23 mouse cellular contexts compared by ENCODE assay signal in the genomic region with DNA sequence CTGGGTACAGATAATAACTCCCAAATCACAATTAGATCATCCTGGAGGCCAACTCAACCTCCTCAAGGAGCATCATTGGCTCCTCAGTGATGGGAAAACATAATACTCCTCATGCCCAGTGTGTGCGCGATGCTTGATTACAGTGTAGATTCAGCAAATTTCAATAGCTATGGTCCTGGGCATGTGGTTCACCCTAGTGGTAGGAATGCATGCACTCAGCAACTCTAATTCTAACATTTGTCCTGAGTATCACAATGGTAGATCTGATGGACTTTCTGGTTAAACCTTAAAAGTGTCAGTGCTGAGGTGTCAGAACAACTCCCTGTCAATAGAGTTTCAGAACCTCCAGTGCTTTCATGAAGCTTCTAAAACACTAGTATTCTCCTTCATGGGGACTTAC.
DNase-seq lines count a peak whose midpoint lies in the region; ATAC-seq and TF ChIP-seq lines count a peak whose summit lies in the region.
"Had no signal": no experiment of that assay in that cellular context is flagged by ENCODE, and none has a peak within 500 bp of the region (broad histone marks: within the 10 kb centered on the region; RNA-seq: fewer than 3 reads in every experiment).

No protein-coding gene starts in this region.

- H3K9me3 ChIP-seq in lung, postnatal 0 days (ENCODE audit: low read length): no peaks in the 10 kb centered on the region
- H3K9me3 ChIP-seq: forebrain, embryonic 10.5 days; heart, embryonic 15.5 days; kidney, embryonic 15.5 days; limb, embryonic 13.5 days; liver, embryonic 15.5 days; megakaryocyte, embryonic 14.5 days; neural tube, embryonic 13.5 days had no signal

- 80% methylated on average over 2 of the region's 2 CpGs for WGBS in kidney, adult 2 months
- 85% methylated on average over 2 of the region's 2 CpGs for WGBS in lung, postnatal 0 days

- no peak for TF ChIP-seq POLR2A in kidney, adult 2 months (IDR thresholded peaks at IDR 0.05; ENCODE audit: low read depth, low read length)

- H3K4me1 ChIP-seq in kidney, adult 2 months (ENCODE audit: control insufficient read depth, insufficient read depth, low read length): no peaks in the 10 kb centered on the region
- H3K4me1 ChIP-seq in lung, postnatal 0 days (ENCODE audit: insufficient read depth, low read depth, low read length): no peaks in the 10 kb centered on the region
- H3K4me1 ChIP-seq: forebrain, embryonic 10.5 days; heart, embryonic 15.5 days; kidney, embryonic 15.5 days; limb, embryonic 13.5 days; liver, embryonic 15.5 days; megakaryocyte, embryonic 14.5 days; neural tube, embryonic 13.5 days had no signal

- no peaks in the 10 kb centered on the region for H3K27me3 ChIP-seq in kidney, adult 2 months (replicated peaks; ENCODE audit: control insufficient read depth, insufficient read depth, low read length)
- no peaks in the 10 kb centered on the region for H3K27me3 ChIP-seq in lung, postnatal 0 days (replicated peaks; ENCODE audit: insufficient read depth, low read length)
- H3K27me3 ChIP-seq: heart, embryonic 15.5 days; kidney, embryonic 15.5 days; limb, embryonic 13.5 days; liver, embryonic 15.5 days; megakaryocyte, embryonic 14.5 days; neural tube, embryonic 13.5 days had no signal

- no peak for TF ChIP-seq CTCF in kidney, adult 2 months (conservative IDR thresholded peaks at IDR 0.05; ENCODE audit: insufficient read depth, insufficient read length, low read depth, low read length)
- TF ChIP-seq CTCF in lung, postnatal 0 days (IDR thresholded peaks at IDR 0.05): peak; percentile 45

- TF ChIP-seq EP300 in lung, postnatal 0 days (IDR thresholded peaks at IDR 0.05): no peak

- no peaks in the 10 kb centered on the region for H3K36me3 ChIP-seq in kidney, adult 2 months (ENCODE audit: control insufficient read depth, insufficient read depth, low read length)
- no peaks in the 10 kb centered on the region for H3K36me3 ChIP-seq in lung, postnatal 0 days (ENCODE audit: insufficient read depth, low read length)
- H3K36me3 ChIP-seq: forebrain, embryonic 10.5 days; heart, embryonic 15.5 days; kidney, embryonic 15.5 days; limb, embryonic 13.5 days; liver, embryonic 15.5 days; neural tube, embryonic 13.5 days had no signal

- H3K9ac ChIP-seq in lung, postnatal 0 days (replicated peaks; ENCODE audit: low read depth): no peak overlapping the region
- H3K9ac ChIP-seq: heart, embryonic 15.5 days; kidney, embryonic 15.5 days; limb, embryonic 13.5 days; liver, embryonic 15.5 days; neural tube, embryonic 13.5 days had no signal

- H3K4me3 ChIP-seq in kidney, adult 2 months (ENCODE audit: insufficient read depth, low read depth, low read length): no peak overlapping the region
- no peak overlapping the region for H3K4me3 ChIP-seq in lung, postnatal 0 days (ENCODE audit: low read depth, low read length)
- H3K4me3 ChIP-seq: forebrain, embryonic 10.5 days; heart, embryonic 15.5 days; kidney, embryonic 15.5 days; limb, embryonic 13.5 days; liver, embryonic 15.5 days; megakaryocyte, embryonic 14.5 days; neural tube, embryonic 13.5 days had no signal

- no peak overlapping the region for H3K4me2 ChIP-seq in lung, postnatal 0 days (replicated peaks; ENCODE audit: low read depth, low read length)
- H3K4me2 ChIP-seq: heart, embryonic 15.5 days; kidney, embryonic 15.5 days; limb, embryonic 13.5 days; liver, embryonic 15.5 days; neural tube, embryonic 13.5 days had no signal

- ATAC-seq in lung, postnatal 0 days: no peak
- ATAC-seq: activated CD4-positive, CD25-positive, alpha-beta regulatory T cell, adult 4 months had no signal

- H3K27ac ChIP-seq in kidney, adult 2 months (ENCODE audit: insufficient read depth, low read depth, low read length): no peak overlapping the region
- H3K27ac ChIP-seq in lung, postnatal 0 days (ENCODE audit: low read length): no peak overlapping the region
- H3K27ac ChIP-seq: forebrain, embryonic 10.5 days; heart, embryonic 15.5 days; kidney, embryonic 15.5 days; limb, embryonic 13.5 days; liver, embryonic 15.5 days; neural tube, embryonic 13.5 days had no signal

- peak; percentile 4 for DNase-seq in embryo, embryonic 11 days
- DNase-seq in embryo, embryonic 10 days (ENCODE audit: low spot score): no peak
- DNase-seq in kidney, adult 2 months: peak; percentile 29
- DNase-seq in kidney, adult 18-20 months: no peak
- no peak for DNase-seq in lung, postnatal 0 days (ENCODE audit: low spot score)
- DNase-seq in lung, adult 18-20 months: no peak
- DNase-seq in cerebellum, adult 8-10 months: no peak
- DNase-seq in urinary bladder, postnatal 25 days (ENCODE audit: low spot score): no peak
- DNase-seq: adrenal gland, postnatal 14 days; cerebellum, adult 11 months; cerebellum, postnatal 14 days; heart, adult 11 months; layer of hippocampus, adult 9-11 months; midbrain, embryonic 14.5 days; thymus, postnatal 25 days had no signal

Comparison
In these comparisons a context has a peak if more than half of its experiments do, and no peak if none do; other contexts are left out.
1. DNase-seq: peak in embryo, embryonic 11 days (single experiment) and kidney, adult 2 months (single experiment); none in embryo, embryonic 10 days (single experiment), kidney, adult 18-20 months (single experiment), lung, postnatal 0 days (single experiment), lung, adult 18-20 months (0 of 2), cerebellum, adult 8-10 months (single experiment) and urinary bladder, postnatal 25 days (single experiment).